Mouse (Mus musculus) forebrain, embryonic 12.5 days (tissue): Measurements from ENCODE around the gene T2. TPM values are rescaled to one million over a fixed set of nuclear protein-coding genes. Genes with fewer than 3 reads are reported as not detected.
"Not testable (repeated sequence)": the region's sequence is repeated elsewhere in the genome, so short reads cannot be mapped to it uniquely, and the experiment has no call there.

Experiments used
- ATAC-seq: fragments of 200-750 bp; cut with Nextera tagmentation; 2 replicates; pipeline ENCODE4 v1.8.0; 2017; ENCODE audit warnings: moderate TSS enrichment; ENCODE audit not compliant: low FRiP score
- H3K27ac ChIP-seq: fragments of 300-500 bp; sonication (generic); 2 replicates; pipeline ENCODE4 v1.5.1; 2016; ENCODE audit warnings: mild to moderate bottlenecking
- H3K27me3 ChIP-seq: fragments of 300-500 bp; sonication (generic); 2 replicates; pipeline ENCODE4 v1.6.1; 2016; ENCODE audit warnings: mild to moderate bottlenecking
- H3K36me3 ChIP-seq: fragments of 300-500 bp; sonication (generic); replicated peaks from 2 replicates; pipeline ENCODE4 v1.6.1; 2016; ENCODE audit warnings: mild to moderate bottlenecking
- H3K4me1 ChIP-seq: fragments of 300-500 bp; sonication (generic); 2 replicates; pipeline ENCODE4 v1.6.1; 2016
- H3K4me2 ChIP-seq: fragments of 300-500 bp; sonication (generic); 2 replicates; pipeline ENCODE4 v1.6.1; 2016; ENCODE audit warnings: mild to moderate bottlenecking, moderate library complexity
- H3K4me3 ChIP-seq: fragments of 300-500 bp; sonication (generic); replicated peaks from 2 replicates; pipeline ENCODE4 v1.5.1; 2016; ENCODE audit warnings: mild to moderate bottlenecking
- H3K9ac ChIP-seq: fragments of 300-500 bp; sonication (generic); 2 replicates; pipeline ENCODE4 v1.6.1; 2016; ENCODE audit warnings: mild to moderate bottlenecking
- H3K9me3 ChIP-seq: fragments of 300-500 bp; sonication (generic); 2 replicates; pipeline ENCODE4 v1.6.1; 2016
- WGBS: fragments of 180-500 bp; shearing (Covaris S2); methylation state at CpG from one replicate; pipeline ENCODE4 v1.1.7; 2016; 5-methylcytosine and 5-hydroxymethylcytosine counted together
- polyA plus RNA-seq: library from polyadenylated mRNA; unstranded; fragments of >200 nt; fragmentation: Nextera tagmentation; extraction: Ambion mirVana; gene quantifications from 2 replicates; pipeline ENCODE4 v1.2.1, GENCODE M21; 2016

T2 gene
- 0.44 and 0.55 TPM in 2 replicates for polyA plus RNA-seq

GRCm38 (mm10) chr17:8355692-8356091, at the start of gene T2:
T2 (plus strand) TSS chr17:8355992.
- Histone ChIP-seq H3K4me2 (no peak within 1 kb of the TSS), H3K9ac (no peak within 1 kb of the TSS), H3K9me3 (no peaks in the 10 kb centered on the region), H3K4me1 (peaks cover 9% of the 10 kb centered on the region), H3K27ac (no peak within 1 kb of the TSS), H3K36me3 (no peaks in the 10 kb centered on the region), H3K4me3 (no peak within 1 kb of the TSS), H3K27me3 (no peaks in the 10 kb centered on the region)
- no peak for ATAC-seq
- WGBS = 91% methylated on average over 6 of the region's 6 CpGs

- WGBS = under 1% methylated on average over 54 of the region's 54 CpGs
- Histone ChIP-seq H3K4me3 (peak within 1 kb of the TSS; percentile 94), H3K27ac (peak within 1 kb of the TSS; percentile 80), H3K27me3 (peaks cover 6% of the 10 kb centered on the region; the same call in 1 of the 2 replicates), H3K9me3 (no peaks in the 10 kb centered on the region), H3K36me3 (no peaks in the 10 kb centered on the region), H3K4me1 (peaks cover 17% of the 10 kb centered on the region), H3K9ac (peak within 1 kb of the TSS; percentile 84), H3K4me2 (peak within 1 kb of the TSS; percentile 69)
- peak; percentile 97 for ATAC-seq
Observed at GRCm38 (mm10) chr17:8310838-8311614, 44.8 kb upstream of the T2 start, which contains the start of gene Sft2d1. Sft2d1 (plus strand) TSS chr17:8311102.

- H3K27ac ChIP-seq = no peak overlapping the region
- peak overlapping the region; percentile 84 for H3K9ac ChIP-seq
- peak overlapping the region; percentile 94 for H3K4me3 ChIP-seq
- H3K4me2 ChIP-seq = peak overlapping the region; percentile 69
- no peak for ATAC-seq
- H3K9me3 ChIP-seq = no peaks in the 10 kb centered on the region
- peaks cover 6% of the 10 kb centered on the region; the same call in 1 of the 2 replicates for H3K27me3 ChIP-seq
- WGBS = 53% methylated on average over 3 of the region's 3 CpGs
- peaks cover 17% of the 10 kb centered on the region for H3K4me1 ChIP-seq
- no peaks in the 10 kb centered on the region for H3K36me3 ChIP-seq
Observed at GRCm38 (mm10) chr17:8311751-8312150, 44.0 kb upstream of the T2 start.

GRCm38 (mm10) chr17:8313976-8314375, 41.8 kb upstream of the T2 start:
- H3K4me2 ChIP-seq = no peak overlapping the region
- 94% methylated on average over 3 of the region's 3 CpGs for WGBS
- H3K27ac ChIP-seq = no peak overlapping the region
- H3K4me1 ChIP-seq = peaks cover 17% of the 10 kb centered on the region
- H3K9me3 ChIP-seq = no peaks in the 10 kb centered on the region
- H3K27me3 ChIP-seq = peaks cover 2% of the 10 kb centered on the region; the same call in 1 of the 2 replicates
- ATAC-seq = no peak
- no peaks in the 10 kb centered on the region for H3K36me3 ChIP-seq
- no peak overlapping the region for H3K4me3 ChIP-seq
- no peak overlapping the region for H3K9ac ChIP-seq

GRCm38 (mm10) chr17:8316251-8316650, 39.5 kb upstream of the T2 start:
- 96% methylated on average over 1 of the region's 1 CpGs for WGBS
- Histone ChIP-seq H3K4me3 (no peak overlapping the region), H3K36me3 (no peaks in the 10 kb centered on the region), H3K27me3 (no peaks in the 10 kb centered on the region), H3K4me2 (no peak overlapping the region), H3K27ac (no peak overlapping the region), H3K9me3 (no peaks in the 10 kb centered on the region), H3K9ac (no peak overlapping the region), H3K4me1 (peaks cover 17% of the 10 kb centered on the region)
- no peak for ATAC-seq

GRCm38 (mm10) chr17:8326877-8327276, 28.9 kb upstream of the T2 start:
- not testable (repeated sequence) for H3K9me3 ChIP-seq, H3K4me2 ChIP-seq, H3K27me3 ChIP-seq, ATAC-seq, H3K9ac ChIP-seq, H3K4me3 ChIP-seq, H3K4me1 ChIP-seq, H3K27ac ChIP-seq
- WGBS = 92% methylated on average over 10 of the region's 11 CpGs
- peaks cover 16% of the 10 kb centered on the region for H3K36me3 ChIP-seq

- no peaks in the 10 kb centered on the region for H3K9me3 ChIP-seq
- WGBS = 71% methylated on average over 7 of the region's 7 CpGs
- peaks cover 12% of the 10 kb centered on the region for H3K36me3 ChIP-seq
- H3K4me2 ChIP-seq = no peak overlapping the region
- no peak overlapping the region for H3K27ac ChIP-seq
- no peaks in the 10 kb centered on the region for H3K27me3 ChIP-seq
- no peak overlapping the region for H3K4me3 ChIP-seq
- H3K4me1 ChIP-seq = no peaks in the 10 kb centered on the region
- no peak for ATAC-seq
- H3K9ac ChIP-seq = no peak overlapping the region
Observed at GRCm38 (mm10) chr17:8328511-8329174, 27.1 kb upstream of the T2 start.

- Histone ChIP-seq H3K27me3 (no peaks in the 10 kb centered on the region), H3K4me1 (no peaks in the 10 kb centered on the region), H3K4me2 (no peak overlapping the region), H3K9ac (no peak overlapping the region), H3K4me3 (no peak overlapping the region), H3K36me3 (peaks cover 12% of the 10 kb centered on the region), H3K27ac (no peak overlapping the region), H3K9me3 (no peaks in the 10 kb centered on the region)
- ATAC-seq = no peak
- 79% methylated on average over 5 of the region's 5 CpGs for WGBS
Observed at GRCm38 (mm10) chr17:8330602-8331001, 25.2 kb upstream of the T2 start.

GRCm38 (mm10) chr17:8337159-8337558, 18.6 kb upstream of the T2 start, which contains the start of gene Prr18:
Prr18 (plus strand) TSS chr17:8337459.
- not testable (repeated sequence) for H3K27ac ChIP-seq, H3K4me3 ChIP-seq, ATAC-seq, H3K9ac ChIP-seq, H3K36me3 ChIP-seq, H3K9me3 ChIP-seq, H3K4me2 ChIP-seq
- Histone ChIP-seq H3K27me3 (peaks cover 40% of the 10 kb centered on the region), H3K4me1 (peaks cover 22% of the 10 kb centered on the region)
- 100% methylated on average over 1 of the region's 5 CpGs for WGBS

- Histone ChIP-seq H3K4me2 (peak overlapping the region; percentile 99), H3K9ac (peak overlapping the region; percentile 82; the same call in 1 of the 2 replicates), H3K4me3 (peak overlapping the region; percentile 66), H3K36me3 (no peaks in the 10 kb centered on the region), H3K4me1 (peaks cover 25% of the 10 kb centered on the region), H3K27ac (peak overlapping the region; percentile 66; the same call in 1 of the 2 replicates), H3K27me3 (peaks cover 51% of the 10 kb centered on the region), H3K9me3 (no peaks in the 10 kb centered on the region)
- WGBS = 15% methylated on average over 8 of the region's 8 CpGs
- ATAC-seq = no peak
Observed at GRCm38 (mm10) chr17:8339666-8340374, 16.0 kb upstream of the T2 start.

- no peaks in the 10 kb centered on the region for H3K9me3 ChIP-seq
- H3K27ac ChIP-seq = peak overlapping the region; percentile 66
- H3K4me1 ChIP-seq = peaks cover 25% of the 10 kb centered on the region
- peak overlapping the region; percentile 99 for H3K4me2 ChIP-seq
- H3K36me3 ChIP-seq = no peaks in the 10 kb centered on the region
- H3K27me3 ChIP-seq = peaks cover 51% of the 10 kb centered on the region
- WGBS = under 1% methylated on average over 64 of the region's 92 CpGs
- peak overlapping the region; percentile 82 for H3K9ac ChIP-seq
- peak overlapping the region; percentile 66 for H3K4me3 ChIP-seq
- peak; percentile 77 for ATAC-seq
Observed at GRCm38 (mm10) chr17:8340407-8341359, 15.1 kb upstream of the T2 start.
